Mouse (Mus musculus) megakaryocyte, embryonic 14.5 days (primary cell): ENCODE measurements around the gene Haghl.

Experiments
- FLI1 ChIP-seq: IDR thresholded peaks from 2 replicates; pipeline ENCODE4 v1.6.1; 2012; ENCODE audit warnings: low read length, inconsistent platforms, mixed read lengths
- GATA1 ChIP-seq: IDR thresholded peaks from 3 replicates; pipeline ENCODE4 v1.6.1; 2012; ENCODE audit warnings: mixed read lengths, low read length, inconsistent platforms, borderline replicate concordance

- TF ChIP-seq GATA1 (no peak), FLI1 (no peak)
Measured at GRCm38 (mm10) chr17:25818851-25819780, 33.6 kb upstream of the Haghl start.
